Mouse (Mus musculus): ENCODE measurements around the gene Foxp1.

The Foxp1 gene

GRCm38 (mm10) chr6:99359036-99359698, 163.4 kb downstream of the Foxp1 start:
- no peak for DNase-seq (ENCODE audit: low read depth, low spot score)

- no peak for DNase-seq (ENCODE audit: low read depth, low spot score)
Observed at GRCm38 (mm10) chr6:99357931-99358330, 164.6 kb downstream of the Foxp1 start.

- no peak for DNase-seq (ENCODE audit: low read depth, low spot score)
Observed at GRCm38 (mm10) chr6:99354338-99354737, 168.2 kb downstream of the Foxp1 start.

- no peak for DNase-seq (ENCODE audit: low read depth, low spot score)
Observed at GRCm38 (mm10) chr6:99353441-99353840, 169.1 kb downstream of the Foxp1 start.

- no peak for DNase-seq (ENCODE audit: low read depth, low spot score)
Observed at GRCm38 (mm10) chr6:99350566-99350965, 172.0 kb downstream of the Foxp1 start.

- DNase-seq (ENCODE audit: low read depth, low spot score) = no peak
Observed at GRCm38 (mm10) chr6:99350156-99350555, 172.4 kb downstream of the Foxp1 start.

- DNase-seq (ENCODE audit: low read depth, low spot score) = no peak
Observed at GRCm38 (mm10) chr6:99347836-99348235, 174.7 kb downstream of the Foxp1 start.

- no peak for DNase-seq (ENCODE audit: low read depth, low spot score)
Observed at GRCm38 (mm10) chr6:99344966-99345365, 177.6 kb downstream of the Foxp1 start.

GRCm38 (mm10) chr6:99344357-99344756, 178.2 kb downstream of the Foxp1 start:
- no peak for DNase-seq (ENCODE audit: low read depth, low spot score)

GRCm38 (mm10) chr6:99343815-99344214, 178.7 kb downstream of the Foxp1 start:
- no peak for DNase-seq (ENCODE audit: low read depth, low spot score)

- DNase-seq (ENCODE audit: low read depth, low spot score) = no peak
Observed at GRCm38 (mm10) chr6:99342416-99342815, 180.1 kb downstream of the Foxp1 start.

- no peak for DNase-seq (ENCODE audit: low read depth, low spot score)
Observed at GRCm38 (mm10) chr6:99340902-99341301, 181.6 kb downstream of the Foxp1 start.

GRCm38 (mm10) chr6:99339986-99340721, 182.4 kb downstream of the Foxp1 start:
- DNase-seq (ENCODE audit: low read depth, low spot score) = no peak

GRCm38 (mm10) chr6:99339343-99339620, 183.2 kb downstream of the Foxp1 start:
- no peak for DNase-seq (ENCODE audit: low read depth, low spot score)

- DNase-seq (ENCODE audit: low read depth, low spot score) = no peak
Observed at GRCm38 (mm10) chr6:99338593-99339342, 183.8 kb downstream of the Foxp1 start.

- DNase-seq (ENCODE audit: low read depth, low spot score) = no peak
Observed at GRCm38 (mm10) chr6:99338174-99338573, 184.3 kb downstream of the Foxp1 start.

- DNase-seq (ENCODE audit: low read depth, low spot score) = no peak
Observed at GRCm38 (mm10) chr6:99337575-99337974, 184.9 kb downstream of the Foxp1 start.

GRCm38 (mm10) chr6:99336191-99336590, 186.3 kb downstream of the Foxp1 start:
- no peak for DNase-seq (ENCODE audit: low read depth, low spot score)

GRCm38 (mm10) chr6:99335174-99335830, 187.2 kb downstream of the Foxp1 start:
- DNase-seq (ENCODE audit: low read depth, low spot score) = no peak

- no peak for DNase-seq (ENCODE audit: low read depth, low spot score)
Observed at GRCm38 (mm10) chr6:99334255-99334654, 188.3 kb downstream of the Foxp1 start.

- DNase-seq (ENCODE audit: low read depth, low spot score) = no peak
Observed at GRCm38 (mm10) chr6:99333127-99333526, 189.4 kb downstream of the Foxp1 start.

- DNase-seq (ENCODE audit: low read depth, low spot score) = no peak
Observed at GRCm38 (mm10) chr6:99330169-99330568, 192.4 kb downstream of the Foxp1 start.
